Mouse (Mus musculus) bone marrow, adult 2 months (tissue): ENCODE measurements around the gene Hes1. TPM values are rescaled to one million over a fixed set of nuclear protein-coding genes. Genes with fewer than 3 reads are reported as not detected.
"Not testable (repeated sequence)": the region's sequence is repeated elsewhere in the genome, so short reads cannot be mapped to it uniquely, and the experiment has no call there.

Experiments
- H3K27ac ChIP-seq: fragments of 200-500 bp; 2 replicates; pipeline ENCODE4 v1.5.1; 2012; ENCODE audit warnings: low read depth, mild to moderate bottlenecking, control low read depth, inconsistent platforms, low read length; ENCODE audit not compliant: control insufficient read depth, poor library complexity, insufficient read depth
- H3K4me1 ChIP-seq: fragments of 200-500 bp; 2 replicates; pipeline ENCODE4 v1.6.1; 2011; ENCODE audit warnings: low read length; ENCODE audit not compliant: control insufficient read depth, insufficient read depth
- H3K4me3 ChIP-seq: fragments of 200-500 bp; replicated peaks from 2 replicates; pipeline ENCODE3; 2011; ENCODE audit warnings: mild to moderate bottlenecking, low read depth, low read length, control low read depth; ENCODE audit not compliant: control insufficient read depth
- CTCF ChIP-seq: fragments of 200-500 bp; IDR thresholded peaks from 2 replicates; pipeline ENCODE4 v1.5.1; 2011; ENCODE audit warnings: low read length, control low read depth; ENCODE audit not compliant: control insufficient read depth, insufficient read depth
- POLR2A ChIP-seq: fragments of 200-500 bp; IDR thresholded peaks from 2 replicates; pipeline ENCODE4 v1.6.1; 2011; ENCODE audit warnings: low read depth, mild to moderate bottlenecking, control low read depth, low read length, borderline replicate concordance; ENCODE audit not compliant: control insufficient read depth
- WGBS: fragments of 180-500 bp; shearing (Covaris S2); methylation state at CpG from one replicate; pipeline ENCODE4 v1.1.7; 2018; 5-methylcytosine and 5-hydroxymethylcytosine counted together
- polyA plus RNA-seq: library from polyadenylated mRNA; stranded (reverse); fragments of >200 nt; gene quantifications from 2 replicates; pipeline ENCODE4 v1.2.4, GENCODE M21; 2011; ENCODE audit warnings: low replicate concordance; ENCODE audit not compliant: missing spikeins, insufficient read depth, insufficient read length

Hes1 gene
- polyA plus RNA-seq, 1 experiment: 12.4 TPM

GRCm38 (mm10) chr16:30103495-30103894 is 39.3 kb downstream of the Hes1 start:
- no peaks in the 10 kb centered on the region for H3K4me1 ChIP-seq
- no peak for TF ChIP-seq CTCF
- TF ChIP-seq POLR2A: no peak
- H3K27ac ChIP-seq: no peak overlapping the region
- WGBS: 71% methylated on average over 6 of the region's 6 CpGs
- no peak overlapping the region for H3K4me3 ChIP-seq

GRCm38 (mm10) chr16:30104363-30104762 is 40.2 kb downstream of the Hes1 start:
- Histone ChIP-seq H3K4me1 (no peaks in the 10 kb centered on the region), H3K27ac (no peak overlapping the region), H3K4me3 (no peak overlapping the region)
- 82% methylated on average over 3 of the region's 3 CpGs for WGBS
- TF ChIP-seq CTCF (no peak), POLR2A (no peak)

DNA sequence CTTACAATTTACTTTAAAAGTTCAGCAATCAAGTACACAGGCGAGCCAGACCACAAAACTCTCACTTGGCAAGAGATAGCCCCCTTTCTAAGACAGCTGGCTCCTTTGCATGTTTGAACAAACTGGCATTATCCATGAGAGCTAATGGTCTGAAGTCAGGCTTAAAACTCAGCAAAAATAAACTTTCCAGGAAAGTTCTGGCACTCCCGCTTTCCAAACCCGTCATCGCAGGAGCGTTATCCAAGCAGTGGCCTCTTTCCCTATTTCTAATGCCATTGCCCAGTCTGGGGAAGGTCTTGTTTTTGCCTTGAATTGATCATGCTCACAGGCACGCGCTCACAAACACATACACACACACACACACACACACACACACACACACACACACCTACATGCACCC is 41.3 kb downstream of the Hes1 start:
- Histone ChIP-seq H3K4me1 (no peaks in the 10 kb centered on the region), H3K27ac (no peak overlapping the region), H3K4me3 (no peak overlapping the region)
- TF ChIP-seq CTCF (no peak), POLR2A (no peak)
- WGBS: 85% methylated on average over 7 of the region's 7 CpGs

DNA sequence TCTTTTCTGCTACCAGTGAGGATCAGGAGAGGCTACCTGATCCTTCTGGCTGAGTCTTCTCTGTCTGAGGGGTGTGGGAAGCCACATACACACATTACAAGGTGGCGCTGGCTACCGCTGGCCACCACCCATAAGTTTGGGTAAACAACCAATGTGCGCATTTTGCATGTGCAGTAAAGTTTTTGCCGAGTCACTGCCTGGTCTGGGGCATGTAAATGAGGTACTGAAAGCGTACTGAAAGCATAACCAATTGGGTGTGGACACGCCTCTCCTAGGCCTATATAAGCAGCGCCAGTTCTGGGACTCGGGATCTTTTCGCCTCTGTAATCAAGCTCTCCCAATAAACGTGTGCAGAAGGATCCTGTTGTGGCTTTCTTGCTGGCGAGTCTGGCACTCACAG is 44.0 kb downstream of the Hes1 start:
- 81% methylated on average over 11 of the region's 11 CpGs for WGBS
- H3K4me3 ChIP-seq: not testable (repeated sequence)

DNA sequence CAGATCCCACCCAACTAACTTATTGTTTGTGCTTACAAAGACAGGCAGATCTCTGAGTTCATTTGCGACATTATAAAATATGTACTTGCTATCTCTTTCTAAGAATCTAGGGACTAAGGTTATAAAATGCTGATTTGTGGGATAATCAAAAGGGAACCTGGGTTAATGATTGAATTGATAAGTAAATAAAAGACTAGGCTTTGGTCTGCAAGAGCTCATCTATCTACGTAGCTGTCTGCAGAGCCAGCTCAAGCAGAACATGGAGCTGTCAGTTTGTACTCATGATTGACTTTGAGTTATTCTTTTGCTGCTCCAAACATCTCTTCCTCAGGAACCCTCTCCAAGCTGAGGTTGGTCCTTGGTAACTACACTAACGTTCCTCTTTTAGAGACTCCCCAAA is 46.3 kb downstream of the Hes1 start:
- WGBS: 80% methylated on average over 3 of the region's 3 CpGs
- Histone ChIP-seq H3K4me3 (no peak overlapping the region), H3K27ac (no peak overlapping the region), H3K4me1 (peaks cover under 1% of the 10 kb centered on the region; the same call in 1 of the 2 replicates)
- TF ChIP-seq POLR2A (no peak), CTCF (no peak)

More for the DNA sequence above, 44.0 kb downstream of the Hes1 start:
- not testable (repeated sequence) for H3K4me1 ChIP-seq, H3K27ac ChIP-seq

- TF ChIP-seq CTCF (no peak), POLR2A (no peak)
- Histone ChIP-seq H3K27ac (no peak overlapping the region), H3K4me1 (peaks cover 2% of the 10 kb centered on the region; the same call in 1 of the 2 replicates), H3K4me3 (no peak overlapping the region)
Observed at GRCm38 (mm10) chr16:30111069-30111468, 46.9 kb downstream of the Hes1 start.

DNA sequence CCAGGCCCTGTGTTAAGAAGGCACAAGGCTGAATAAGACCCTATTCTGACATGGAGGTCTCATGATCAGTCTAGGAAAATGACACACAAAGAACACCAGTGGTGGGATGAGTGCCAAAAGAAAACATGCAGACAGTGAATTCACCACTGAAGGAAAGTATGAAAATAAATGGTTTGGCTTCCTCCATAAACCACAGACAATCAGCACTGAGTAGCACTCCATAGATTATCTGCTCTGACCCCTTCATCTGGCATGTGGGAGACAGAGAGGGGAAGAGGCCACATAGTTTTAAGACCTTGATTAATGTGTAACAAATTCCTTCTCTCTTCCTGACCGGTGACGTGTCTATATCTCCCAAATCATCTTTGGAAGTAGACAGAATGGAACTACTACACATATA is 47.4 kb downstream of the Hes1 start:
- WGBS: 80% methylated on average over 2 of the region's 2 CpGs
- Histone ChIP-seq H3K27ac (no peak overlapping the region), H3K4me1 (peaks cover 2% of the 10 kb centered on the region; the same call in 1 of the 2 replicates), H3K4me3 (no peak overlapping the region)
- TF ChIP-seq CTCF (no peak), POLR2A (no peak)

DNA sequence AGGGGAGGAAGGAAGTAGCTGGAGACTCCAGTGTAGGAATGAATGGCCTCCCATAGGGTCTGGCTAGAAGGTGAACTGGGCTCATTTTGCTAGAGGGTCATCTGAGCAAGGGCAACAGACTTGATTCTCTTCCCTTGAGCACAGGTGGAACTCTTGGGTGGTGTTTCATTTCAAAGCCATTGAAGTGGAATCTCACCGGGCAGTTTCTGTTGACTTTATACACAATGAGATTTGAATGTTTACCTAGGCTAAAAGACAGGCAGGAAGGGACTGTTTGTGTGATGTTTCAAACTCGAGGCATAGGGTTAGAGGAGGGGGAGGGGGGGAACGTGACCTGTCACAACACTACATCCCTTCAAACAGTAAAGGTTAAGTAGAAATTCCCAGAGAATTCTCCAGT is 49.0 kb downstream of the Hes1 start:
- no peak for TF ChIP-seq CTCF
- no peak for TF ChIP-seq POLR2A
- Histone ChIP-seq H3K27ac (no peak overlapping the region), H3K4me3 (no peak overlapping the region), H3K4me1 (peaks cover 2% of the 10 kb centered on the region; the same call in 1 of the 2 replicates)
- WGBS: 66% methylated on average over 3 of the region's 3 CpGs

GRCm38 (mm10) chr16:30113800-30114199 is 49.6 kb downstream of the Hes1 start:
- TF ChIP-seq CTCF (no peak), POLR2A (no peak)

More at GRCm38 (mm10) chr16:30113800-30114199, 49.6 kb downstream of the Hes1 start:
- Histone ChIP-seq H3K4me1 (peaks cover 2% of the 10 kb centered on the region; the same call in 1 of the 2 replicates), H3K4me3 (no peak overlapping the region), H3K27ac (no peak overlapping the region)
- WGBS: 80% methylated on average over 8 of the region's 8 CpGs
